Mouse (Mus musculus) heart, postnatal 0 days (tissue): ENCODE results near the gene Cog8. TPM values are rescaled to one million over a fixed set of nuclear protein-coding genes. Genes with fewer than 3 reads are reported as not detected.
"Not testable (repeated sequence)": the region's sequence is repeated elsewhere in the genome, so short reads cannot be mapped to it uniquely, and the experiment has no call there.

Experiments used
- ATAC-seq: fragments of 200-750 bp; cut with Nextera tagmentation; 2 replicates; pipeline ENCODE4 v1.8.0; 2017; ENCODE audit warnings: low read depth, moderate number of reproducible peaks, moderate library complexity; ENCODE audit not compliant: insufficient read depth
- DNase-seq: peaks from one replicate; pipeline ENCODE4 v3.0.0-alpha.2; 2016; ENCODE audit warnings: low spot score
- H3K27ac ChIP-seq: fragments of 300-500 bp; sonication (generic); 2 replicates; pipeline ENCODE4 v1.5.1; 2014; ENCODE audit warnings: low read depth, mild to moderate bottlenecking
- H3K27me3 ChIP-seq: fragments of 300-500 bp; sonication (generic); 2 replicates; pipeline ENCODE4 v1.6.1; 2014; ENCODE audit warnings: low read length, mixed read lengths; ENCODE audit not compliant: control insufficient read depth, insufficient read depth
- H3K36me3 ChIP-seq: fragments of 300-500 bp; sonication (generic); replicated peaks from 2 replicates; pipeline ENCODE4 v1.6.1; 2014; ENCODE audit warnings: low read length, mixed read lengths; ENCODE audit not compliant: control insufficient read depth, insufficient read depth
- H3K4me1 ChIP-seq: fragments of 300-500 bp; sonication (generic); 2 replicates; pipeline ENCODE4 v1.6.1; 2014; ENCODE audit warnings: antibody characterized with exemption; ENCODE audit not compliant: control insufficient read depth, insufficient read depth
- H3K4me2 ChIP-seq: fragments of 300-500 bp; sonication (generic); 2 replicates; pipeline ENCODE4 v1.6.1; 2014; ENCODE audit warnings: low read depth, mild to moderate bottlenecking, low read length, moderate library complexity
- H3K4me3 ChIP-seq: fragments of 300-500 bp; sonication (generic); 2 replicates; pipeline ENCODE4 v1.5.1; 2014; ENCODE audit warnings: low read depth, low read length
- H3K9ac ChIP-seq: fragments of 300-500 bp; sonication (generic); replicated peaks from 2 replicates; pipeline ENCODE4 v1.6.1; 2014; ENCODE audit warnings: low read depth, low read length, mixed read lengths
- H3K9me3 ChIP-seq: fragments of 300-500 bp; sonication (generic); replicated peaks from 2 replicates; pipeline ENCODE4 v1.6.1; 2016; ENCODE audit warnings: low read length; ENCODE audit not compliant: control insufficient read depth
- CTCF ChIP-seq: IDR thresholded peaks from 2 replicates; pipeline ENCODE4 v1.5.1; 2016; ENCODE audit warnings: antibody characterized with exemption, control low read depth, low read depth
- EP300 ChIP-seq: IDR thresholded peaks from 2 replicates; pipeline ENCODE4 v1.6.1; 2016; ENCODE audit warnings: antibody characterized with exemption, low read depth
- WGBS: fragments of 180-500 bp; shearing (Covaris S2); extraction: QIAGEN DNeasy Blood & Tissue Kit; methylation state at CpG from one replicate; pipeline ENCODE4 v1.1.7; 2014; 5-methylcytosine and 5-hydroxymethylcytosine counted together
- polyA plus RNA-seq: library from polyadenylated mRNA; unstranded; fragments of >200 nt; fragmentation: Nextera tagmentation; extraction: Ambion mirVana; gene quantifications from 2 replicates; pipeline ENCODE4 v1.2.1, GENCODE M21; 2015
- total RNA-seq: library from RNA; depleted of rRNA; stranded (reverse); fragments of >200 nt; gene quantifications from 2 replicates; pipeline ENCODE4 v1.2.3, GENCODE M21; 2014; ENCODE audit warnings: low replicate concordance

The Cog8 gene
- total and polyA plus RNA-seq, 2 experiments from 2014 or later, result 21.7 to 35.2 TPM

- peak; percentile 43; the same call in 1 of the 2 replicates for ATAC-seq
- H3K4me2 ChIP-seq, result no peak overlapping the region
Observed at GRCm38 (mm10) chr8:107036626-107037025, 19.9 kb downstream of the Cog8 start.

DNA sequence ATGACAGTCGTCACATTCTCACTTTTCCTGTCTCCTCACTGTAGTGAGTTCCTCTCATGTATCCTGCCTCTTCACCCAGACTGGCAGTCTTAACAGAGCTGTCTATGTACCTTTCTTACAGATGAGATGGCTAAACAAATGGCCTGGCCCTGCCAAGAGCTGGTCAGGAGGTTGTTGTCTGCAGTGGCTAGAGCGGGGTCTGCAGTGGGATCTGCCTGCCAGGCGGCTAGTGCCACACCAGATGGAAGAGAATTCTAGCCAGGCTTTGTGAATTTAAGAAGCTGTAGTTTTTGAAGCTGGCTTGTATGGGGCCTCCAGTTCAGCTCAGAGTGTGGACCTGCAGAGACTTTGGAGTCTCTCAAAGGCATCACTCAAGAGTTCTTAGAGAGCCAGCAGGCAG lies 20.8 kb downstream of the Cog8 start:
- Histone ChIP-seq H3K4me2 (no peak overlapping the region), H3K27ac (no peak overlapping the region), H3K36me3 (peaks cover 36% of the 10 kb centered on the region), H3K9ac (no peak overlapping the region), H3K4me3 (no peak overlapping the region), H3K9me3 (no peaks in the 10 kb centered on the region), H3K27me3 (no peaks in the 10 kb centered on the region), H3K4me1 (0 out of 2 replicates have a peak, but pooled peaks cover 13% of the 10 kb centered on the region)
- 89% methylated on average over 3 of the region's 3 CpGs for WGBS
- ATAC-seq, result no peak
- TF ChIP-seq CTCF, result no peak
- TF ChIP-seq EP300, result no peak
- no peak for DNase-seq

More at GRCm38 (mm10) chr8:107036626-107037025, 19.9 kb downstream of the Cog8 start:
- DNase-seq, result peak; percentile 28
- Histone ChIP-seq H3K4me3 (no peak overlapping the region), H3K9me3 (no peaks in the 10 kb centered on the region), H3K9ac (no peak overlapping the region), H3K4me1 (0 out of 2 replicates have a peak, but pooled peaks cover 13% of the 10 kb centered on the region), H3K36me3 (peaks cover 46% of the 10 kb centered on the region), H3K27ac (no peak overlapping the region), H3K27me3 (no peaks in the 10 kb centered on the region)
- WGBS, result 71% methylated on average over 8 of the region's 8 CpGs
- TF ChIP-seq EP300, result no peak
- no peak for TF ChIP-seq CTCF

DNA sequence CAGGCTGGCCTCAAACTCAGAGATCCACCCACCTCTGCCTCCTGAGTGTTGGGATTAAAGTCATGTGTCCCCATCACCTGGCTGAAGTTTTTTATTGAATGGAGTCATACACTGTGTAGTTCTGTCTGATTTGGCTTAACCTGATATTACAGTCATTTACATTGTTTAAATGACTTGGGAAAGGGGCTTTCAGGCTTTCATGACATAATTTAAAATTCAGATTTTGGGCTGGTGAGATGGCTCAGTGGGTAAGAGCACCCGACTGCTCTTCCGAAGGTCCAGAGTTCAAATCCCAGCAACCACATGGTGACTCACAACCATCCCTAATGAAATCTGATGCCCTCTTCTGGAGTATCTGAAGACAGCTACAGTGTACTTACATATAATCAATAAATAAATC lies 22.9 kb downstream of the Cog8 start:
- Histone ChIP-seq H3K4me1 (0 out of 2 replicates have a peak, but pooled peaks cover 13% of the 10 kb centered on the region), H3K36me3 (peaks cover 16% of the 10 kb centered on the region)
- not testable (repeated sequence) for H3K9ac ChIP-seq, DNase-seq, H3K27ac ChIP-seq, H3K9me3 ChIP-seq, H3K27me3 ChIP-seq, ATAC-seq, H3K4me2 ChIP-seq, H3K4me3 ChIP-seq
- 92% methylated on average over 2 of the region's 2 CpGs for WGBS

GRCm38 (mm10) chr8:107031577-107032090 lies 24.9 kb downstream of the Cog8 start:
- TF ChIP-seq CTCF (no peak), EP300 (no peak)
- Histone ChIP-seq H3K9me3 (no peaks in the 10 kb centered on the region), H3K4me2 (peak overlapping the region; percentile 74), H3K4me3 (peak overlapping the region; percentile 85), H3K4me1 (0 out of 2 replicates have a peak, but pooled peaks cover 13% of the 10 kb centered on the region), H3K36me3 (0 out of 2 replicates have a peak, but pooled peaks cover 7% of the 10 kb centered on the region), H3K27ac (peak overlapping the region; percentile 79), H3K27me3 (no peaks in the 10 kb centered on the region), H3K9ac (peak overlapping the region; percentile 90)
- no peak; the same call in 1 of the 2 replicates for ATAC-seq
- 0% methylated on average over 32 of the region's 40 CpGs for WGBS
- DNase-seq, result no peak

- TF ChIP-seq EP300 (no peak), CTCF (peak; percentile 88)
- H3K4me1 ChIP-seq, result 0 out of 2 replicates have a peak, but pooled peaks cover 10% of the 10 kb centered on the region
- DNase-seq (peak; percentile 94), ATAC-seq (peak; percentile 96)
- peak within 1 kb of the TSS; percentile 85 for H3K4me3 ChIP-seq
- 7% methylated on average over 44 of the region's 66 CpGs for WGBS
- H3K27me3 ChIP-seq, result no peaks in the 10 kb centered on the region
- H3K36me3 ChIP-seq, result 0 out of 2 replicates have a peak, but pooled peaks cover 4% of the 10 kb centered on the region
- peak within 1 kb of the TSS; percentile 90 for H3K9ac ChIP-seq
- H3K4me2 ChIP-seq, result peak within 1 kb of the TSS; percentile 74
- H3K9me3 ChIP-seq, result no peaks in the 10 kb centered on the region
- H3K27ac ChIP-seq, result peak within 1 kb of the TSS; percentile 79
Observed at GRCm38 (mm10) chr8:107030650-107031576, 25.6 kb downstream of the Cog8 start, which contains the start of gene Vps4a. Gene Vps4a, plus strand, starts transcription at chr8:107031222.
